Mouse (Mus musculus) heart, adult 18-20 months (tissue): ENCODE results near the gene Fbxo42. TPM values are rescaled to one million over a fixed set of nuclear protein-coding genes. Genes with fewer than 3 reads are reported as not detected.
A peak's percentile ranks its signal among the peaks of the same experiment; 100 is the strongest.
"Not testable (repeated sequence)": the region's sequence is repeated elsewhere in the genome, so short reads cannot be mapped to it uniquely, and the experiment has no call there.

ENCODE experiments used
- DNase-seq, 2 experiments: peaks; one replicate each; pipeline ENCODE4 v3.0.0; 2021 to 2022; ENCODE audit warnings: mixed read lengths in 1 of 2
- total RNA-seq, 2 experiments: library from RNA; stranded (reverse); gene quantifications; 2 replicates each; pipeline ENCODE4 v1.2.3; 2021

The Fbxo42 gene
- total RNA-seq, 2 experiments from 2014 or later: 10.4 to 10.8 TPM

DNA sequence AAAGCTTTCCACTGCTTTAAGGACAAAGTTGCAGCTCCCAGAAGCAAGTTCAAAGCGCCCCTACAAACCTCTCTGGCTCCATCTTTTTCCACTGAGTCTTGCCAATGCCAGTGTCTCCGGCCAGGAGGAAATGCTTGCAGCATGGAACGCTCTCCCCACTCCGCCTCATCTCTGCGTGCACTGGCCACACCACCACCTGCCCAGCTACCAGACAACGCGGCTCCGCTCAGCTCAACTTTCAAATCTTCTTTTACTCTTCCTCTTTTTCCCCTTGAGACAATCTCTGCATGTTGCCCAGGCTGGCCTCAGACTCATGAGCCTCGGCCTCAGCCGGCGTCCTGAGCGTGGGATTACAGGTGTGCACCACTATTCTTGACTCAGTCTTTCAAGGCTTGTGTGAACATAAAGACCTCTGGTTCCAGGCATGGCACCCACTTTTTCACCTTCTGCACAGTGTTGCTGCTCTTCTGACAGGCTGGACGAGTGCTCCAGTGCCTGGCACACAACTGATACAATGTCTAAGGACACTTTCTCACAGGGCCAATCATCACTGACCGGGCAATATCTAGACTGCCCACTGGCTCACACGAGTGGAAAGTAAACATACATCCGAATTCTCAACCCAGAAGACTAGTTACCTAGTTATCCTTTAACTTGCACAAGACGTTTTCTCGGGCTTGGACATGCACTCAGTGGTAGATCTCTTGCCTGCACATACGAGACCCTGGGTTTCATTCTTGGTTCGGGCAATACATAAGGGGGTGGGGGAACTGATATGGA is 12.8 kb upstream of the Fbxo42 start:
- DNase-seq: peak; percentile 74 to 77

DNA sequence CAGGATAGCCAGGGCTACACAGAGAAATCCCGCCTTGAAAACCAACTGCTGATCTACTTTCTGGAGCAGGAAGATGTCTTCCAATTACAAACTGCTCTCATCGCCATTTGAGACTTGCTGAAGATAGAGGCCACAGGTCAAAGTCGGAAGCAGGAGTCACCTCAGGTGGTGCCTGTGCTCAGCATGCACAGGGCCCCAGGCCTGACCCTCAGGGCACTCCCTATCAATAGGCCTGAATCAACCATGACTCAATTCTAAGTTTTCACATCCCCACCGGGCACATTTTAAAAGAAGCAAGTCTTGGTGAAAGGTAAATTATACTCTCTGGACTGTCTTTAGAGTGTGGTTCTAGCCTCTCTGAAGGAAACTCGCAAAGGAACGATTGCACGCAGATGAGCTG is 11.6 kb upstream of the Fbxo42 start:
- no peak for DNase-seq

DNA sequence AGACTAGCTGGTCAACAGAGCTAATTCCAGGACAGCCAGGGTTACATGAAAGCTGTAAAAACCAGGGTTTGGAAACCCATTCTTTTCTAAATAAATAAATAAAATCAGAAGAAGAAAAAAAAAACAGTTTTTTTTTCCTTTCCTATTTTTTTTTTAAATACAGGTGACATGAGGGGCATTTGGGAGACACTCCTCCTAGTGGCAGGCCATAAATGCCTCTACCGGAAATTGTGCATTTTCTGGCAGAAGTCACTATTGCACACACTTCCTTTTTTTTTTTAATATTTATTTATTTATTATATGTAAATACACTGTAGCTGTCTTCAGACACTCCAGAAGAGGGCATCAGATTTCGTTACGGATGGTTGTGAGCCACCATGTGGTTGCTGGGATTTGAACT is 10.0 kb upstream of the Fbxo42 start:
- DNase-seq: not testable (repeated sequence)

DNA sequence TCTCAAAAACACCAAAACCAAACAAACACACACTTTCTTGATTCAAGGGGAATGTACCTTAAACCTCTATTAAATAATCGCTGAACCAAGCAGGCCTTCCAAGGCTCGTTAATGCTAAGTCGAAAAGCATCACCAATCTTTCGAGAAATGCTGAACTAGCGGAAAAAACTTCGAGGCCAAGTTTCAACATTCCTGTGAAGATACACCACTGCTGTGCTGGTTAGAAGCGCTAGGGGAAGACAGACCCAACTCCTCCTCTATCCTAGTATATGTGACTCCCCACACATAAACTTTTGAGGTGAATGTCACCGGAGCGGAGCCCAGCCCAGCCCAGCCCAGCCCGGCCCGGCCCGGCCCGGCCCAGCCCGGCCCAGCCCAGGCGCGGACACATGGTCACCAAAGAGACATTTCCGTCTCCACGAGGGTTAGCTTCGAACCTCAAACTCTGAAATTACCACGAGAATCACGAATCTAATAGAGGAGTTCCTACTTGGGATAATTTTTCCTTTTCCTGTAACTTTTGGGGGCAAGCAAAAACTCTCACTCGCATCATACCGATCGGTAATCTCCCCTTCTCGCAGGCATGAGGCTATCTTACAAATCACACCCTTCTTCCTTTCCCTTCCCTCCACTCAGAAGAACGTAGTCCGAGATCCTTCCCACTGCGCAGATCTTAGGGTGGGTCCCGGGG is 9.1 kb upstream of the Fbxo42 start:
- peak; percentile 38 to 57 for DNase-seq

DNA sequence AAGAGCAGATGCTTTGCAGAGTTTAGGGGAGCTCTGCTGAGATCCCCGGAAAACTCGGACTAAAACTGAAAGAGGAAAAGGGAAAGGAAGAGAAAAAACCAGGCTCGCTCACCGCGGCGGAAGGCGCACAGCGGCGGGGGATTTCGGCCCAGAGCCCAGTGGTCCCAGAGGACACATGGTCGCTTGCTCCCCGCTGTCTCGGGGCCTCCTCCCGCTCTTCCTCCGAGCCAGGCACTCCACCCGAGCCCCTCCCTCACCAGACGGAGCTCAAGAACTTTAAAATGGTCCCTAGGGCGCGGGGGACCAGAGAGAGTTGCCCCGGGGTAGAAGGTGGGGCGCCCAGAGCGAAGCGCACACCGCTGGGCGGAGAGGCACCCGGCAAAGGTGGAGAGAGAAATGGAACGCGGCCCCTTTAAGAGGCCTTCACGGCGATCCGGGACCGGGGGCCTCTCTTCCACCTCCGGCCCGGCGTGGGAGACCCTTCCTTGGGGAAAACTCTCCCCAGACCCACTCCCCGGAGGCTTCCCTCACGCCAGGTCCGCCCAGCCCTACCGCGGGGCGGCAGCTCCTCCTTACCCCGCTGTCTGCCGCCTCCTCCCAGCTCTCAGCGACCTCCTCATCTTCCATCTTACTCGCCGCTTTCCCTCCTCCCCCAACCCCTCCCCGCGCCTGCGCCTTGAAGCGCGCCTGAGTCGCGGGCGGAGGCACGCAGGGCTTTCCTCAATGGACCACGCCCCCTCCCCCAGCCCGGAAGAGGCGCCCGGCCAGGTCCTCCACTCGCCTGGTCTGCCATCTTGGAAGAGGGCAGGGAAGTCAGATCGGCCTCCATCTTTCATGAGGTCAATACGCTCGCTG is 8.4 kb upstream of the Fbxo42 start, which contains the start of gene Szrd1:
Gene Szrd1 (minus strand): TSS at position 660 of the 855 bp plus-strand sequence.
- peak; percentile 99 for DNase-seq

DNA sequence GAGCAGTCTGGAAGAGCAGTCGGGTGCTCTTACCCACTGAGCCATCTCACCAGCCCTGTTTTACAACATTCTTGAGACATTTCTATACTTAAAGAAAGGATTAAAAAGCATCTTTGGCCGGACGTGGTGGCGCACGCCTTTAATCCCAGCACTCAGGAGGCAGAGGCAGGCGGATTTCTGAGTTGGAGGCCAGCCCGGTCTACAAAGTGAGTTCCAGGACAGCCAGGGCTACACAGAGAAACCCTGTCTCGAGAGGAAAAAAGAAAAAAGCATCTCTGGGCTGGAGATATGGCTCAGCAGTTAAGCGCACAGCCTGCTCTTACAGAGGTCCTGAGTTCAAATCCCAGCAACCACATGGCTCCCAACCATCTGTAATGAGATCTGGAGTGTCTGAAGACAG is 7.4 kb upstream of the Fbxo42 start:
- DNase-seq: not testable (repeated sequence)

DNA sequence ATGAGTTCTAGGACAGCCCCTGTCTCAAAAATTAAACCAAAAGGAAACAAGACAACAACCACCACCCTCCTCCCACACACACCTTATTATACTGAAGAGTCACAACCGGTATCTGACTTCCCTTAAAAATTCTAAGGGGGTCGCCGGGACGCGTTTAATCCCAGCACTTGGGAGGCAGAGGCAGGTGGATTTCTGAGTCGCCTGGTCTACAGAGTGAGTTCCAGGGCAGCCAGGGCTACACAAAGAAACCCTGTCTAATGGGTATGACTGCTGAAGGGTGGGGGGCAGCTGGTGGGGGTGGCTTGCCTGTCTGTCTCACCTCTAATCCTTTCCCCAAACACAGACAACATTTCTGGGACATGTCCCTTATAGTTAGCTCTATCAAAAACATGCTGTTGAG is 6.7 kb upstream of the Fbxo42 start:
- DNase-seq: no peak

DNA sequence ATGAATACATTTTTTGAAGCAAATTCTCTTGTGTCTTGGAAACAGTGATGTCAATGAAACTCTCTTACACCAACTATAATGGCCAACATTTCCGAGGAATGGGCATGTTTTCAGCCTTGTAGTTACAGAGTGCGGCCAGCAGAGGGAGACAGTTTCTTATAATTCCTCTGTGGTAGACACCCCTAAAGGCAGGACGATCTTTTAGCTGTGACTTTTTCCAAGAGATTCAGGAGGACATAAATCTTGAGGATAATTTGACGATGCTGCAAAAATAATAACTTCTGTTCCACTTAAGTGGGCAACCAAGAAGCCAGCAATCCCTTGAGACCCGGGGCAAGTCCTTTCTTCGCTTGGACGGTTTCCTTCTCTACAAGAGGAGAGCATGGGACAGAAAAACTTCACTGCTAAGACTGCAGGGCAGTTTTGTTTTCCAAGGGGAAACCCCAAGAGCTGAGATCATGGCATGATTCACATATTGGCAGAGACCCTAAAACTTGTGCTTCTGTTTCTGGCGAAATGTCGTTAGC is 5.4 kb upstream of the Fbxo42 start:
- DNase-seq: peak; percentile 84 to 90

DNA sequence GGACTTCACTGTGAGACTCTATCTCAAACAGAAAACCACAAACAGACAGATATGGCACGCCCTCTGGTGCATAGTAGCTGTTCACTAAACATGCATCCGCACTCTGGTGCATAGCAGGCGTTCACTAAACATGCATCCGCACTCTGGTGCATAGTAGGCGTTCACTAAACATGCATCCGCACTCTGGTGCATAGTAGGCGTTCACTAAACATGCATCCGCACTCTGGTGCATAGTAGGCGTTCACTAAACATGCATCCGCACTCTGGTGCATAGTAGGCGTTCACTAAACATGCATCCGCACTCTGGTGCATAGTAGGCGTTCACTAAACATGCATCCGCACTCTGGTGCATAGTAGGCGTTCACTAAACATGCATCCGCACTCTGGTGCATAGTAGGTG is 2.6 kb upstream of the Fbxo42 start:
- DNase-seq: not testable (repeated sequence)

DNA sequence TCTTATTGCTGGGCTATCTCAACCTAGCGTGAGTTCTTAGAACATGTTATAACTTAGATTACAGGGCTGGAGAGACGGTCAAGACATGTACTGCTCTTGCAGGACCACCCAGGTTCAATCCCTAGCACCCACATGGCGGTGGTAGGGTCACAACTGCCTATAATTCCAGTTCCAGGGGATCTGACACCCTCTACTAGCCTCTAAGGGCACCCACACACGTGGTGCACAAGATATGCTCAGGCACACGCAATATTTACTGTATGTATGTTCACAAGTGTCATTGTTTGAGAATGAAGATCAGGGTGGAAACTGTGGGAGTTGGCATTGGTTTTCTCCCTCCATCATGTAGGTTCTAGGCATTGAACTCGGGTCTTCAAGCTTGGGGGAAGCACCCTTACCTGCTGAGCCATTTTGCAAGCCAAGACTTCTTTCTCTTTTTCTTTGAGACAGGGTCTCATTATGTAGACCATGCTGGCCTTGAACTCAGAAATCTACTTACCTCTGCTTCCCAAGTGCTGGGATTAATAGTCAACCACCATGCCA is 1.2 kb upstream of the Fbxo42 start:
- no peak for DNase-seq

DNA sequence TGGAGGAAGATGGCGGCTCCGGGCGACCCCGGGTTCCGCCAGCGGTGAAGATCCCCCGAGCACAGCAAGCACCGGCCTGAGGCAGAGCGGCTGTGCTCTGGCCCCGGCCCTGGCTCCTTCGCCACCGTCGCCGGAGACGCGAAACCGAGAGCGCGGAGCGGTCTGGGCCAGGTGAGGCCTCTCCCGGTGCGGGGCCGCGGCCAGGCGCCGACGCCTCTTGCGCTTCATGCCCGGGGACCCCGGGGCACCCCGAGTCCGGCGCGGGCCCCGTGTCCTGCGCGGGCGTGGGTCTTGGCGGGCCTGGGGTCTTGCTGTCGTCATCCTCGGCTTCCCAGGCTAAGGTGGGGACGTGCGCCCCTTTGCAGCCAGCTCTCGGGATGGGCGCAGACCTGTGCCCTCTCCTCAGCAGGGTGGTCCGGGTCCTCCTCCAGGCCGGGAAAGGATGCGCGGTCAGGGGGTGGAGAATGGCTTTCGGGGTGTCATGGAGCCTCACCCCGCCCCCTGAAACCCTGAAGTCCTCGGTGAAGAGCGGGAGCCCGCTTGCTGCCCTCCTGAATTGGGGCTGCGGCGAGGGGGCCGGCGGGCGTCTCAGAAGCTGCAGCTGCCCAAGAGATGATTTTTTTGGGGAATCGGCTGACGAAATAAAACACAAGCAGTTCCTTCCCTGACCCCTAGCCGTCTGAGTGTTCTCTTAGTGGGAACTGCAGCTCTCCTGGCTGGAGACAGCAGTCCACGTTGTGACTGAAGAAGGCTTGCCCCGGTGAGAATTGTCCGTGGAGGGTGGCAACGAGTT is 492 bp downstream of the Fbxo42 start:
- peak; percentile 48 to 59 for DNase-seq

DNA sequence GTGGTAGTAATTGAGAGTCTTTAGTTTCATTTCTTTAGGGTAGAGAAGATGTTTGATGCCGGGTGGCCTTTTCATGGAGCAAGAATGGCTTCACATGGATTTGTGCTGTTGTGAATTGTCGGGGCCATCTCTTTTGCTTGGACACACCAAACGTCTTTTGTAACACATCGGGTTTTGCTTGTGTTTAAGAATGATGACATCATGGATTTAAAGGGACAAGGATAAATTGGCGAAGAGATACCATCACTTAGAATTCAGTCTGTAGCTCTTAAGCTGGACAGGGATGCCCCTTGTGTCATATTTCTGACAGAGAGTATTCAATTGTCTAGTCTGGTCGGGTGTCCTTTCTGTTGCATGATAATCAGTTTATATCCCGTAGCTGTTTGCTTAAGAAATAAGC is 1.4 kb downstream of the Fbxo42 start:
- no peak for DNase-seq

DNA sequence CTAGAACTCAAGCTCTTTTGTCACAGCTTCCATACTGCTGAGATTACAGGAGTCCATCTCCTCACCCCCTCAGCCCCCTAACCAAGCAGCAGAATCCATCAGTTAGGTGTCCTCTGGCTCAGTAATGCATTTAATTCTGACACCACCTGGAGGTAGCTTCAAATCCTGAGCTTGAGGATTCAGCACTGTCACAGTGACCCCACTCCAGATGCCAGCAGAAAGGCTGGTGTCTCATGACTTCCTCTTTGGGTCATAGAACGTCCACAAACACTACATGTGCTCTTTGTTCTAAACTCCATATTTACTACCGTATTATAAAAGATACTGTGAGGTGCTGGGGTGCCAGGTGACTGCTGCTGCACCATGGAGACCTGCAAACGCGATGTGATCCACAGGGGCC is 9.8 kb downstream of the Fbxo42 start:
- DNase-seq: no peak

DNA sequence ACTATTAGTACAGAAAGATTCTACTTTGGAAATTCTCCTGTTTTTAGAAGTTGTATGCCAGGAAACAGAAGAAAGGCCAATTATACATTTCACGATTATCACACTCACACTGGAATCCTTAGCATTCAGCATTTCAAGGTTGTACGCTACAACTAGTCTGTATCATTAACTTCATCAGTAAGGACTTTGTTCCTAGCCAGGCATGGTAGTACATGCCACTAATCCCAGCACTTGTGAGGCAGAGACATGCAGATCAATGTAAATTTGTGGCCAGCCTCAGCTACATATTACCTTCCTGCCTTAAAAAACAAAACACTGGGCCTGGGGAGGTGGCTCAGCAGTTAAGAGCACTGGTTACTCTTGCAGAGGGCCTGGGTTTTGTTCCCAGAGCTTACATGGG is 10.9 kb downstream of the Fbxo42 start:
- no peak for DNase-seq

DNA sequence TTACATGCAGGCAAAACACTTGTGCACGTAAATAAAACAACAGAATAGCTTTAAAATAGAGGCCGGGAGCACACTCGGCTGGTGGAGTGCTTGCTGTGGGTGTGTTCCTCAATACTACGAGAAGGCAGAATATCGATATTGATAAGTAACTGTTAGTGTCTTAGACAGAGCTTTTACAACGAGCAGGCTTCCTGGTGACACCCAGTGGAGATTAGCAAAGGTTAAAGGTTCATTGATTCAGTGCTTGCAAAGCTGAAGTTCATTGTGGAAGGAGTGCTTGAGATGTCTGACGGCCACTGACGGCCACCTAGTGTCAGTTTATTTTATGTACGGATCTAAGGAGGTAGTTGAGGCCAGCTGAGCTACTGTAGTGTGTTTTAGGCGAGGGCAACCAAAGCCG is 11.4 kb downstream of the Fbxo42 start:
- DNase-seq: no peak

DNA sequence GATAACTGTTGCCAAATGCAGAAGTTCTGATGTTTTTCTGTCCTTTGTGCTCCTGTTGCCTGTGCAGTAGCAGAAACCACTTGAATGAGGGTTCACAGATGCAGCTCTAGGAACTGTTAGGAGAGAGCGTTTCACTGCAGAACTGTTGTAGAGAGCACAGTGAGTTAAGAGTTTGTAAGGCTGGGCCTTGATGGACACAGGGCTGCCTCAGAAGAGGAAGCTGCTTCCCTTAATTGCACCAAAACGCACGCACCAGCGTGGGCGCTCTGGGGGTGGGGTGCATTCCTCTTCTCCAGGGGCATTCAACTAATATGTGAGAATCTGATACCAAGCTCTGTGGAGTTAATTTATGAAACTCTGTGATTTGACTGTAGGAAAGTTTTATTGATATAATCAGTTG is 12.0 kb downstream of the Fbxo42 start:
- no peak for DNase-seq

DNA sequence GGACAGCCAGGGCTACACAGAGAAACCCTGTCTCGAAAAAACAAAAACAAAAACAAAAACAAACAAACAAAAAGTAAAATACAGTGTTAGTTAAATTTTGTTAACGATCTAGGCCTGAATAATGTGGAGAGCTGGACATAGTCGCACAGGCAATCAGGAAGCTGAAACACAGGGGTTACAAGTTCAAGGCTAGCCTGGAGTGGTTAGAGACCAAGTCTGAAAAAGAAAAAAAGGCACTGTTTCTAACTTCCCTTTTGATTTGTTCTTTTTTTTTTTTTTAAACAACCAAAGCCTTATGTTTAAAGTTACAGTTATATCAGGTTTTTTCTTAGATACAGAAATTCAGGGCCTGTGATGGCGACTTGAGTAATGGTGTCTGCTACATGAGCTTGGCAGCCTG is 12.5 kb downstream of the Fbxo42 start:
- DNase-seq: no peak

DNA sequence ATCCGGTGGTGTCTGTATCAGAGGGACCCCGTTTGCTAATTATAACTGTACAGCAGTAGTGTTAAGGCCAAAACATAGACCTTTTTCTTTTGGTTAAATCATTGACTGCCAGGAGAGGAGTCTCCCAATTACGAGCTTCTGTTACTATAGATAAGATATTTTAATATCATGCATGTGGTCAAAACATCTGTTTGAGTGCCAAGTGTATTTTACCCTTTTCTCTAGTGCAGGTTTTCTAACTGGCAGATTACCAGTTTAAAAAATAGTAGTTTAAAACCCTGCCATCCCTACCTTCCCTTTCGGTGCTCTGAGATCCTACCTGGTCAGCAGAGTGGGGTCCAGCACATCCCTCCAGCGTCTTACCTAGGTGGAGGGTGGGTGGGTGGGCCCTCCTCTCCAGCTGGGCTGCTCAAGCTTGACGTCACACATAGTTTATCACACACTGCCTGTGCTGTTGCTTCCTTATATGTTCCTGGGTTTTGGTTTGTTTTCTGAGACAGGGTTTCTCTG is 14.0 kb downstream of the Fbxo42 start:
- DNase-seq: no peak

DNA sequence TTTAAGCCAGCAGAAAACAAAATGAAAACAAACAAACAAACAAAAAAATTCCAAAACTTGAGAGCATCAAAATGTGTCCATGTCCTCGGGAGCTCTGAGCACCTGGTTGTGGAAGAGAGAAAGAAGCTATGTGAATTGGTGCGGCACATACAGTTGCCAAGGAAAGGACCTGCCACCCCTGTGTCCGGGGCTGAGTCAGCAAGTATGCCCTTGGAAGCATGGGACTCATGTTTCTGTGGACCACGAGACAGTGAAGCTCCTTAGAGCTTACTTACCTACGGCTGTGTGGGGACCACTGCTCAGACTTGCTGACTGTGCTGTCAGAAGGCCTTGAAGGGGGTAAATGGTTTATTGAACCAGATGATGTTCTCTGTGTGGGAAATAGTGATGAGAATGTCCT is 16.0 kb downstream of the Fbxo42 start:
- no peak for DNase-seq

DNA sequence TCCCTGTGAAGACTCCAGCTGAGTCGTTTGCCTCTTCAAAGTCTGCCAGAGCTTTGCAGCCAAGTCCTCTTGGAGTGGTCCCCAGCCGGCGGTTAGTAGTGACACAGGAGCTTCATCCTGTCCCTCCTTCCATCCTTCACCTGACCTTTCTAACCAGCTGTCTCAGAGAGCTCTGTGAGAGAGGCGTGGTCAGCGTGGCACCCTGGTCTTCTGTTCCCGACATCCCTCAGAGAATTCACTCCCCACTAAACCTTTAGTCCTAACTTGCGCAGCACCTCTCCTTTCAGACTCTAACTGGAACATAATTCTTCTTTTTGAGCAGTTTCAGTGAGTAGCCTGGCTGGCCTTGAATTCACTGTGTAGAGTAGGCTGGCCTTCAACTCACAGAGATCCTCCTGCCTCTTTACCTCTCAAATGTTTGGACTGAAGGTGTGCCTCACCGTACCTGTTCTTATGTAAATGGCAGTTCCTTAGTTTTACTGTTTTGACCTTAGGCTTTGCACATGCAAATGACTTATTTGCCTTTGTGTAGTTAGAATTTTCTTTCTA is 18.1 kb downstream of the Fbxo42 start:
- no peak for DNase-seq

DNA sequence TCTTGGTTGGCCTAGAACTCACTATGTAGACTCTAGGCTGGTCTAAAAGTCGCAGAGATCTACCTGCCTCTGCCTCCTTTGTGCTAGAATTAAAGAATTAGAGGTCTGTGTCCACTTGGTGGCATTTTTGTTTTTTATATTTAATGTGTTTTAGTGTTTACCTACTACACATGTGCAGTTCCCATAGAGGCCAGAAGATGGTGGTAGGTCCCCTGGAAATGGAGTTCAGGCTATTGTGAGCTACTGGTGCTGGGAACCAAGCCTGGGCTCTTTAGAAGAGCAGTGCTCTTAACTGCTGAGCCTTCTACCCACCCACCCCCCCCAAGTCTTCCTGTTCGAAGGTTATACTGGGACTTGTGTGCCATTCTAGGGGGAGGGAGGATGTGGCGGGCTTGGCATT is 19.4 kb downstream of the Fbxo42 start:
- DNase-seq: no peak
